Comparison of ENCODE assay signal across 14 mouse cellular contexts in genomic region chr7:43882811-43883210, GRCm38 (mm10). TPM values are rescaled to one million over a fixed set of nuclear protein-coding genes. Genes with fewer than 3 reads are reported as not detected.
"Had no signal": no experiment of that assay in that cellular context is flagged by ENCODE, and none has a peak within 500 bp of the region (broad histone marks: within the 10 kb centered on the region; RNA-seq: fewer than 3 reads in every experiment).

No protein-coding gene starts in this region.

- H3K4me3 ChIP-seq: liver, embryonic 12.5 days; midbrain, embryonic 12.5 days had no signal

- H3K4me1 ChIP-seq: liver, embryonic 12.5 days had no signal

- H3K36me3 ChIP-seq: liver, embryonic 12.5 days; midbrain, embryonic 12.5 days had no signal

- ATAC-seq: liver, embryonic 12.5 days had no signal

- H3K9ac ChIP-seq: liver, embryonic 12.5 days; lung, embryonic 14.5 days had no signal

- H3K9me3 ChIP-seq: liver, embryonic 12.5 days; midbrain, embryonic 12.5 days had no signal

- H3K27ac ChIP-seq: kidney, postnatal 0 days; liver, embryonic 12.5 days; midbrain, embryonic 12.5 days; stomach, postnatal 0 days had no signal

- DNase-seq: right cerebral cortex, postnatal 25 days had no signal

- H3K4me2 ChIP-seq: liver, embryonic 12.5 days had no signal

RNA-seq across cellular contexts. Expression of gene Klk4, which starts 1.9 kb away (rescaled TPM):
- total RNA-seq: layer of hippocampus, adult 18-20 months; left cerebral cortex, postnatal 36 days; megakaryocyte-erythroid progenitor cell, adult 5-6 weeks had no signal
- polyA plus RNA-seq: kidney, postnatal 0 days; liver, embryonic 12.5 days; liver, embryonic 16.5 days; lung, embryonic 14.5 days; midbrain, embryonic 12.5 days; small intestine, adult 2 months; stomach, postnatal 0 days had no signal

RNA-seq across cellular contexts. Expression of gene Klk5, which starts 41.0 kb away (rescaled TPM):
- total RNA-seq: layer of hippocampus, adult 18-20 months; left cerebral cortex, postnatal 36 days; megakaryocyte-erythroid progenitor cell, adult 5-6 weeks had no signal
- polyA plus RNA-seq: kidney, postnatal 0 days; liver, embryonic 12.5 days; liver, embryonic 16.5 days; lung, embryonic 14.5 days; midbrain, embryonic 16.5 days; neural tube, embryonic 14.5 days; small intestine, adult 2 months had no signal

RNA-seq across cellular contexts. Expression of gene Klk15, which starts 50.7 kb away (rescaled TPM):
- total RNA-seq: layer of hippocampus, adult 18-20 months; left cerebral cortex, postnatal 36 days; megakaryocyte-erythroid progenitor cell, adult 5-6 weeks had no signal
- polyA plus RNA-seq: kidney, postnatal 0 days; limb, embryonic 14.5 days; liver, embryonic 12.5 days; liver, embryonic 16.5 days; lung, embryonic 14.5 days; midbrain, embryonic 12.5 days; midbrain, embryonic 16.5 days; neural tube, embryonic 14.5 days; small intestine, adult 2 months; stomach, postnatal 0 days had no signal

RNA-seq across cellular contexts. Expression of gene Klk6, which starts 58.5 kb away (rescaled TPM):
- total RNA-seq: megakaryocyte-erythroid progenitor cell, adult 5-6 weeks had no signal
- polyA plus RNA-seq: kidney, postnatal 0 days; limb, embryonic 14.5 days; liver, embryonic 12.5 days; liver, embryonic 16.5 days; lung, embryonic 14.5 days; midbrain, embryonic 12.5 days; midbrain, embryonic 16.5 days; neural tube, embryonic 14.5 days; small intestine, adult 2 months had no signal
